Mouse (Mus musculus): ENCODE measurements around the gene Scly. TPM values are rescaled to one million over a fixed set of nuclear protein-coding genes. Genes with fewer than 3 reads are reported as not detected.

Gene Scly
- polyA plus RNA-seq, 1 experiment, result 25.9 TPM

DNA sequence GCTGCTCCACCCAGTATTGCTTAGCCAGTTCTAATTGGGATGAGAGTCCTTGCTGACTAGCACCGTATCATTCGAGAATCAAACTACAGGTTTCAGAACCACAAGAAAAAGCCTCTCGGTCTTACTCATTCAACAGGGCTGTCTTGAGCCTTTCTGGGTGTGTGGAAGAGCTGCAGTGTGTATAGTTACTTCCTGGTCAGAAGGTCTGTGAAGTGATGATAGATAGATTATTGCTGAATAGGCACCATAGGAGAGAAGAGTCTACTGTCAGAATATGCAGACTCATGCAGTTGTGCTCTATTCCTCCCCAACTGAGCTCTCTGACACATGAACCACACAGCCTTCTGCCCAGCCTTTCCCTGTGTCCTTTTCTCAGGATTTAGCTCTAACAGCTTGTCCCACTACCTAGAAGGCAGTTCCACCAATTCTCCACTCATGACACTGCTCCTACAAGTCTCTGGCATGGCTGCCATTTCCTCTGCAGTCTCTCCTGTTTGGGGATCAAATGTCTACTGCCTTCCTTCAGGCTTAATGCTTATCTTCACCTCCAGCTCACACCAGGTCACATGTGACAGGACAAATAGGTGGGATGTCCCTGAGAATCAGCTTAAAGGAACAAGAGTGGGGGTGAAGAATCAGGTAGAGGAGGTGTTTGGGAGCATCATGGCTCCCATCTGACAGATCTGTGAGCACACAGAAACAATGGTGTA, 19.6 kb upstream of the Scly start:
- Histone ChIP-seq H3K4me3 (ENCODE audit: control insufficient read depth, insufficient read depth, low read length) (no peak overlapping the region), H3K4me1 (replicated peaks; ENCODE audit: control insufficient read depth, insufficient read depth, low read length) (no peaks in the 10 kb centered on the region), H3K36me3 (ENCODE audit: control insufficient read depth, insufficient read depth, low read length) (peaks cover 27% of the 10 kb centered on the region), H3K27me3 (ENCODE audit: control insufficient read depth, insufficient read depth, low read length) (no peaks in the 10 kb centered on the region), H3K27ac (ENCODE audit: control insufficient read depth, insufficient read depth, low read length) (no peak overlapping the region)
- no peak for TF ChIP-seq POLR2A (IDR thresholded peaks at IDR 0.05; ENCODE audit: control insufficient read depth, extremely low read depth, insufficient read depth, low read length, poor library complexity)
- no peak for TF ChIP-seq CTCF (IDR thresholded peaks at IDR 0.05; ENCODE audit: borderline replicate concordance, control insufficient read depth, extremely low read depth, insufficient read depth, low read length, poor library complexity)
- DNase-seq, result no peak
- 95% methylated on average over 3 of the region's 3 CpGs for WGBS

DNA sequence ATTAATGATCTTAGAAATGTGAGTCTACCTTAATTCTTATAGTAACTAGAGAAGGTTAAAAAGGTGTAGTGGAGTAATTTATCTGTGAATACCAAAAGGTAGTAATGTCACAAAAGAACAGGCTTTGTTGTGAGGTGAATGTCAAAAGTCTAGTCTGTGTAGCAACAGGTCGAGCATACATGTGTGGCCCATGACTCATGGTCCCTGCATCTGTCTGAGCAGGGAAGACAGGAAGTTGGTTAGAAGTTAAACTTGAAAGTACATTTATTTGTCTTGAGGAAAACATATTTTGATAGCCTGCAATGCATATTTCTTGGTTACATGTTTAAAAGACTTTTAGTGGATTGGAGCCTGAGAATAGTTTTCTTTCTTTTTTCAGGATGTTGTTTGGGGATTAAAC, 19.0 kb upstream of the Scly start:
- DNase-seq, result no peak
- Histone ChIP-seq H3K27ac (ENCODE audit: control insufficient read depth, insufficient read depth, low read length) (no peak overlapping the region), H3K36me3 (ENCODE audit: control insufficient read depth, insufficient read depth, low read length) (peaks cover 27% of the 10 kb centered on the region), H3K27me3 (ENCODE audit: control insufficient read depth, insufficient read depth, low read length) (no peaks in the 10 kb centered on the region), H3K4me1 (replicated peaks; ENCODE audit: control insufficient read depth, insufficient read depth, low read length) (no peaks in the 10 kb centered on the region), H3K4me3 (ENCODE audit: control insufficient read depth, insufficient read depth, low read length) (no peak overlapping the region)
- 35% methylated on average over 1 of the region's 1 CpGs for WGBS
- no peak for TF ChIP-seq POLR2A (IDR thresholded peaks at IDR 0.05; ENCODE audit: control insufficient read depth, extremely low read depth, insufficient read depth, low read length, poor library complexity)
- no peak for TF ChIP-seq CTCF (IDR thresholded peaks at IDR 0.05; ENCODE audit: borderline replicate concordance, control insufficient read depth, extremely low read depth, insufficient read depth, low read length, poor library complexity)

DNA sequence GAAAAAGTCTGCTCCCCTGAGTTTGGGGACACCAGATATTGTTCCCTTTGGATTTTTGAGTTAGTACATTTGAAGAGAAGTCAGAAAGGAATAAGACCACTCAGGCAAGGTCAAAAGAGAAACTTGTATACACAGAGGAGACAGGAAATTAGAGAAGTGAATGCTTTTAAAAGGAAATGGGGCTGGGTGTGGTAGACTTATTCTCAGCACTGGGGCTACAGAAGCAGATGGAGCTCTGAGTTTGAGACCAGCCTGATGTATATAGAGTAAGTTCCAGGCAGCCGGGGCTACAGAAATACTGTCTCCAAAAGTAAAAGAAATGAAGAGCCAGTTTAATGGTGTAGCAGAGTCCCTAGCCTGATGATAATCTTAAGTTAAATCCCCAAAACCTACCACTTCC, 15.6 kb upstream of the Scly start:
- Histone ChIP-seq H3K36me3 (ENCODE audit: control insufficient read depth, insufficient read depth, low read length) (peaks cover 24% of the 10 kb centered on the region), H3K4me3 (ENCODE audit: control insufficient read depth, insufficient read depth, low read length) (no peak overlapping the region), H3K4me1 (replicated peaks; ENCODE audit: control insufficient read depth, insufficient read depth, low read length) (peaks cover 4% of the 10 kb centered on the region), H3K27ac (ENCODE audit: control insufficient read depth, insufficient read depth, low read length) (no peak overlapping the region), H3K27me3 (ENCODE audit: control insufficient read depth, insufficient read depth, low read length) (no peaks in the 10 kb centered on the region)
- no peak for TF ChIP-seq CTCF (IDR thresholded peaks at IDR 0.05; ENCODE audit: borderline replicate concordance, control insufficient read depth, extremely low read depth, insufficient read depth, low read length, poor library complexity)
- no peak for TF ChIP-seq POLR2A (IDR thresholded peaks at IDR 0.05; ENCODE audit: control insufficient read depth, extremely low read depth, insufficient read depth, low read length, poor library complexity)
- 84% methylated on average over 1 of the region's 1 CpGs for whole genome bisulfite sequencing
- DNase-seq, result no peak

DNA sequence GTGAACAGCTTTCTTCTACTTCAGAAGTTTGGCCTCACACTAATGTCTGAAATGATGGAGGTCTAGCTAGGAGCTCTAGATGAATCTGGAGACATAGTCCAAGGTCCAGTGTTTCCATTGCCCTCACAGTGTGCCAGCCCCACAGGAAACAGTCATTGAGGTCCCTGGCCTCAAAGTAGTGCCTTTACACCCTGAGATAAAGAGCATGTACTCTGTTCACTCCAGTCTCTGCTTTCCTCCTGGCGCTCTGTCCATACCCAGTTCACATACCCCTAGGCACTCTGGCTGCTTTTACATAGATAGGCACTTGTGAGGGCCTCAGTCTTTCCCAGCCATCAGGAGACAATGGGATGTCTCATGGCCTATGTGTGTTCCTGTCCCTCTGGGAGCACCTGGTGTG, 8.8 kb upstream of the Scly start:
- WGBS, result 95% methylated on average over 1 of the region's 1 CpGs
- Histone ChIP-seq H3K4me1 (replicated peaks; ENCODE audit: control insufficient read depth, insufficient read depth, low read length) (peaks cover 6% of the 10 kb centered on the region), H3K36me3 (ENCODE audit: control insufficient read depth, insufficient read depth, low read length) (peaks cover 11% of the 10 kb centered on the region), H3K27me3 (ENCODE audit: control insufficient read depth, insufficient read depth, low read length) (no peaks in the 10 kb centered on the region), H3K27ac (ENCODE audit: control insufficient read depth, insufficient read depth, low read length) (no peak overlapping the region), H3K4me3 (ENCODE audit: control insufficient read depth, insufficient read depth, low read length) (no peak overlapping the region)
- DNase-seq, result no peak
- TF ChIP-seq POLR2A (IDR thresholded peaks at IDR 0.05; ENCODE audit: control insufficient read depth, extremely low read depth, insufficient read depth, low read length, poor library complexity), result no peak
- TF ChIP-seq CTCF (IDR thresholded peaks at IDR 0.05; ENCODE audit: borderline replicate concordance, control insufficient read depth, extremely low read depth, insufficient read depth, low read length, poor library complexity), result no peak

DNA sequence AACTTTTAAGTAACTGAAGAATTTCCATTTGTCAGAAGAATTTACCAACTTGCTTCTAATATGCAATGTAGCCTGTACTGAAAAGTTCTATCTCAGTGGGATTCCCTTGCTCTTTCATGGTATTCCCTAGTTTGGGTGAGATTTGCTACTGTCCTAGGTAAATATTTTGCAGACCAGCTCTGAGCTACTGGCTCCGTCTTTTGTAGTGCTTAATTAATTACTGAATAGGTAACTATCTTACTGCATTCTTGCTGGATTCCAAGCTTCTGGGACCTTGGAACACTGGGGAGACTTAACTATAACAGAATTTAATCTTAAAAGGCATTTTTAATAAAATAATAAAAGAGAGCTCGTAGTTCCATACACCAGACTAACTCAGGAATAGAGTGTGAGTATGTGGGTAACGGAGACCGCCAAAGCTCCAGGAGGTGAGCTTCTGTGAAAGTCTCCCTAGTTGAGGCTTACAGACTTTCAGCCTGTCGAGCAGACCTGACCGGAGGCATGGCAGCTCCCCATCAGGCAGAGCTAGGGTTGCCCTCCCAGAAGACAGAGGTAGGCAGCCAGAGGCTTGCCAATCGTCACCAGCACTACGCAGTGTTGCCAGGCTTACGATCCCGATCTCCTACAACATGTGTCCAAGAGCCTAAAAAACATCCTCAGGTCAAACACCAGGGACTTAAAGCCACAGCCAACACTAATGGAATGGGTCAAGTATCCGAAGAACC, 5.9 kb upstream of the Scly start:
- TF ChIP-seq POLR2A (IDR thresholded peaks at IDR 0.05; ENCODE audit: control insufficient read depth, extremely low read depth, insufficient read depth, low read length, poor library complexity) (no peak), CTCF (IDR thresholded peaks at IDR 0.05; ENCODE audit: borderline replicate concordance, control insufficient read depth, extremely low read depth, insufficient read depth, low read length, poor library complexity) (no peak)
- 98% methylated on average over 11 of the region's 11 CpGs for WGBS
- no peak overlapping the region for H3K27ac ChIP-seq (ENCODE audit: control insufficient read depth, insufficient read depth, low read length)
- no peak for DNase-seq
- peaks cover 5% of the 10 kb centered on the region for H3K4me1 ChIP-seq (replicated peaks; ENCODE audit: control insufficient read depth, insufficient read depth, low read length)
- no peaks in the 10 kb centered on the region for H3K27me3 ChIP-seq (ENCODE audit: control insufficient read depth, insufficient read depth, low read length)
- H3K4me3 ChIP-seq (ENCODE audit: control insufficient read depth, insufficient read depth, low read length), result no peak overlapping the region
- H3K36me3 ChIP-seq (ENCODE audit: control insufficient read depth, insufficient read depth, low read length), result no peaks in the 10 kb centered on the region; the same call in 1 of the 2 replicates

DNA sequence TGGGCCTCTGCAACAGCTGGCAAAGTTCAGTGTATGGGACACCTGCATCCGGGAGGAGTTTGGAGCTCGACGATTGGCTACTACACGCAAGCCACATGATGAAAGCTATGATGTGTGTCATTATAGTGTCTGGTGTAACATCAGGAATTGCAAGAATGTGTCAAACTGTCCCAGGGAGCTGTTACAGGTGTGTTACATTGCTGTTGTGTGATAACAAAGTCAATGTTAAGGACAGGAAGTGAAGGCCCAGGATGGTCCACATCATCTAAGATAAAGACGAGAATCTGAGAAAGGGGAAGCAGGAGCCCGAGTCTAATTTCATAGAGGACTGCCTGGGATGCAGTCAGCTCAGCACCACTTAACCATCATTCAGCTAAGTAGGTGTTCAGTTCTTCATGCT, 2.6 kb upstream of the Scly start:
- H3K36me3 ChIP-seq (ENCODE audit: control insufficient read depth, insufficient read depth, low read length), result no peaks in the 10 kb centered on the region; the same call in 1 of the 2 replicates
- no peak for DNase-seq
- H3K4me3 ChIP-seq (ENCODE audit: control insufficient read depth, insufficient read depth, low read length), result no peak overlapping the region
- TF ChIP-seq POLR2A (IDR thresholded peaks at IDR 0.05; ENCODE audit: control insufficient read depth, extremely low read depth, insufficient read depth, low read length, poor library complexity) (no peak), CTCF (IDR thresholded peaks at IDR 0.05; ENCODE audit: borderline replicate concordance, control insufficient read depth, extremely low read depth, insufficient read depth, low read length, poor library complexity) (no peak)
- H3K4me1 ChIP-seq (replicated peaks; ENCODE audit: control insufficient read depth, insufficient read depth, low read length), result peaks cover 8% of the 10 kb centered on the region
- 86% methylated on average over 6 of the region's 6 CpGs for WGBS
- no peaks in the 10 kb centered on the region for H3K27me3 ChIP-seq (ENCODE audit: control insufficient read depth, insufficient read depth, low read length)
- H3K27ac ChIP-seq (ENCODE audit: control insufficient read depth, insufficient read depth, low read length), result no peak overlapping the region

Data from thymus, adult 2 months (tissue).